Mouse (Mus musculus) heart, adult 2 months (tissue): ENCODE measurements around the gene Icmt. TPM values are rescaled to one million over a fixed set of nuclear protein-coding genes. Genes with fewer than 3 reads are reported as not detected.
A peak's percentile ranks its signal among the peaks of the same experiment; 100 is the strongest.

Source experiments
- DNase-seq, 2 experiments: peaks; one replicate each; pipeline ENCODE4 v3.0.0; 2021
- H3K27ac ChIP-seq: fragments of 200-600 bp; 2 replicates; pipeline ENCODE4 v1.8.1; 2022
- H3K27me3 ChIP-seq: fragments of 200-500 bp; 2 replicates; pipeline ENCODE4 v1.6.1; 2012; ENCODE audit warnings: mild to moderate bottlenecking, low read length, inconsistent platforms, mixed read lengths; ENCODE audit not compliant: control insufficient read depth, insufficient read depth
- H3K36me3 ChIP-seq: fragments of 200-500 bp; 2 replicates; pipeline ENCODE4 v1.6.1; 2012; ENCODE audit warnings: low read length, inconsistent platforms; ENCODE audit not compliant: control insufficient read depth, insufficient read depth
- H3K4me1 ChIP-seq: fragments of 200-500 bp; 2 replicates; pipeline ENCODE4 v1.6.1; 2011; ENCODE audit warnings: low read length; ENCODE audit not compliant: control insufficient read depth, insufficient read depth
- H3K4me3 ChIP-seq: fragments of 200-600 bp; 2 replicates; pipeline ENCODE4 v1.8.1; 2022
- H3K79me2 ChIP-seq: fragments of 200-500 bp; replicated peaks from 2 replicates; pipeline ENCODE4 v1.6.1; 2012; ENCODE audit warnings: mild to moderate bottlenecking, inconsistent platforms, low read length, moderate library complexity, mixed read lengths; ENCODE audit not compliant: control insufficient read depth, insufficient read depth
- H3K9ac ChIP-seq: fragments of 200-500 bp; 2 replicates; pipeline ENCODE4 v1.6.1; 2012; ENCODE audit warnings: low read depth, mild to moderate bottlenecking, control low read depth, inconsistent platforms, low read length, mixed read lengths
- CTCF ChIP-seq: fragments of 200-600 bp; IDR thresholded peaks from 2 replicates; pipeline ENCODE4 v1.8.1; 2022; ENCODE audit warnings: antibody characterized with exemption, mild to moderate bottlenecking, moderate library complexity
- EP300 ChIP-seq: fragments of 200-500 bp; IDR thresholded peaks from 2 replicates; pipeline ENCODE4 v1.6.1; 2011; ENCODE audit warnings: low read depth, low read length, control low read depth; ENCODE audit not compliant: insufficient read depth
- POLR2A ChIP-seq: fragments of 200-500 bp; IDR thresholded peaks from 2 replicates; pipeline ENCODE4 v1.6.1; 2011; ENCODE audit warnings: mild to moderate bottlenecking, low read depth, low read length, control low read depth; ENCODE audit not compliant: insufficient read depth
- WGBS: fragments of 180-500 bp; shearing (Covaris S2); methylation state at CpG from one replicate; pipeline ENCODE4 v1.1.7; 2018; 5-methylcytosine and 5-hydroxymethylcytosine counted together
- intact Hi-C: fragments of 180-260 bp; cut with DNase I; formaldehyde crosslinking; loops from one replicate; pipeline ENCODE4 v1.15.1; 2025
- polyA plus RNA-seq: library from polyadenylated mRNA; depleted of rRNA; stranded (reverse); fragments of >200 nt; gene quantifications from 2 replicates; pipeline ENCODE4 v1.2.3, GENCODE M21; 2012
- total RNA-seq, 2 experiments: library from RNA; stranded (reverse); gene quantifications; 2 replicates each; pipeline ENCODE4 v1.2.3; 2021

Gene Icmt
- total and polyA plus RNA-seq, 3 experiments: 17.7 to 28.2 (median 26.4) TPM

DNA sequence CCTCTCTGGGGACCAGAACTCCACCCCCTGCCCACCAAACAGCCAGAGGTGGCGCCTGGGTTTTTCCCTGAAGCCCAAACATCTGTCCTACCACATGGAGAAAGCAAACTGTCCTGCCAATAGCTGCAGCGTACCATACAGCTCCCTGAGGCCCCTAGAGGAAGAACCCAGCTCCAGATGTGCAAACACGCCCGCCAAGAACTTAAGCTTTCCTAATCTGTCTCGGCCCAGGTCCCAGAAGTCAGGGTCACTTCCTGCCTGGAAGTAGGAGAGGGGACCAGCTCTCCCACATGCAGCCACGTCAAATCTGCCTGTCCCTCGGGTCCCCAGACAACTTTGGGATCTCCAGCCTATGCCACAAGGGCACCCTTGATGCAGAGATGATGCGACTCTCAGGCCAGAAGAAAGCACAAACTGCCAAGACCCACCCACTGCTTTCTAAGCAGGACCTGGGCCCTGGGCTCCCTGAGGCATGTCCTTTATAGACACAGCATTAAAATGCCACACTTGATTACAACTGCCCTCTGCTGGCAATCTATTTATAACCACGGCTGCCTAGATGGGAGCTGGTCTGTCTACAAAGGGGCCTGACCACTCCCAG lies 24.5 kb upstream of the Icmt start:
- intact Hi-C loops: loop anchor here (2.0 kb wide), 2 partner anchors 26 to 58 kb away; no protein-coding TSS in a partner anchor
- Histone ChIP-seq H3K27me3 (no peaks in the 10 kb centered on the region), H3K4me1 (peaks cover 24% of the 10 kb centered on the region), H3K4me3 (no peak overlapping the region), H3K27ac (peak overlapping the region; percentile 68), H3K9ac (no peak overlapping the region), H3K79me2 (no peaks in the 10 kb centered on the region), H3K36me3 (no peaks in the 10 kb centered on the region)
- peak; percentile 79 to 87 for DNase-seq
- WGBS: 5% methylated on average over 9 of the region's 9 CpGs
- peak; percentile 38; the same call in 1 of the 2 replicates for TF ChIP-seq EP300
- TF ChIP-seq CTCF: peak; percentile 65
- no peak for TF ChIP-seq POLR2A

GRCm38 (mm10) chr4:152273191-152273590 lies 23.8 kb upstream of the Icmt start:
- H3K27me3 ChIP-seq: no peaks in the 10 kb centered on the region
- DNase-seq: no peak
- 49% methylated on average over 3 of the region's 3 CpGs for WGBS
- intact Hi-C loops: loop anchor here (2.0 kb wide), 2 partner anchors 26 to 58 kb away; no protein-coding TSS in a partner anchor
- TF ChIP-seq CTCF (no peak), POLR2A (no peak)
- H3K27ac ChIP-seq: peak overlapping the region; percentile 68
- no peaks in the 10 kb centered on the region for H3K79me2 ChIP-seq
- H3K36me3 ChIP-seq: no peaks in the 10 kb centered on the region
- H3K4me3 ChIP-seq: no peak overlapping the region
- H3K9ac ChIP-seq: no peak overlapping the region
- peaks cover 23% of the 10 kb centered on the region for H3K4me1 ChIP-seq

- Histone ChIP-seq H3K4me3 (peak within 1 kb of the TSS; percentile 50), H3K9ac (peak within 1 kb of the TSS; percentile 65), H3K4me1 (peaks cover 21% of the 10 kb centered on the region), H3K79me2 (no peaks in the 10 kb centered on the region), H3K36me3 (no peaks in the 10 kb centered on the region), H3K27me3 (no peaks in the 10 kb centered on the region), H3K27ac (peak within 1 kb of the TSS; percentile 78)
- intact Hi-C loops: loop anchor here (2.0 kb wide), 2 partner anchors 27 to 59 kb away; no protein-coding TSS in a partner anchor
- WGBS: 6% methylated on average over 39 of the region's 48 CpGs
- DNase-seq: peak; percentile 78 to 82
- TF ChIP-seq EP300: no peak
- TF ChIP-seq POLR2A: no peak
- TF ChIP-seq CTCF: no peak
Measured at GRCm38 (mm10) chr4:152273621-152274236, 23.3 kb upstream of the Icmt start, which contains the start of gene Gpr153. Gene Gpr153 (plus strand): TSS chr4:152274232.

DNA sequence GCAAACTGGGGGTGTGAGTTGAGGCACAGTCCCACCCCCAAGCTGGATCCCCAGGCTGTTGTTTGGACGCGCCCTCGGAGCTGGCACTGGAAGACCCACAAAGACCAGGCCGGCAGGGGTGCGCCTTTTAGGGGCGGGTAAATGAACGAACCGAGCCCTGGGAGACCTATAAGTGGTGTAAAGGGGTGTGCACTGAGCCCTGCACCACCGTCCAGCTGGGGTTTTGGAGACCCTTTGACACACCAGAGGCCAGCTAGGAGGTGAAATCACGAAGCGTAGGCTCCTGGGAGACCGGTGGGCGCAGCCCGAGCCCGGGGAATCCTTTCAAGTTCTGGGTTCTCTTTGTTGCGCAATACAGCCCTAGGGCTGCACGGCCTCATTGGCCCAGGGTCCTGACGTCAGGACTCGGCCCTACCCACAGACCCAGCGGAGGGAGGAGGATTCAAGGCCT lies 22.3 kb upstream of the Icmt start:
- peak; percentile 68 to 71 for DNase-seq
- H3K9ac ChIP-seq: peak overlapping the region; percentile 65
- peak overlapping the region; percentile 78 for H3K27ac ChIP-seq
- TF ChIP-seq POLR2A (peak; percentile 67), EP300 (no peak)
- intact Hi-C loops: no loop called here
- WGBS: 23% methylated on average over 20 of the region's 20 CpGs
- no peaks in the 10 kb centered on the region for H3K36me3 ChIP-seq
- H3K4me1 ChIP-seq: peaks cover 21% of the 10 kb centered on the region
- H3K27me3 ChIP-seq: no peaks in the 10 kb centered on the region
- peak overlapping the region; percentile 50 for H3K4me3 ChIP-seq
- H3K79me2 ChIP-seq: no peaks in the 10 kb centered on the region

- Histone ChIP-seq H3K27me3 (no peaks in the 10 kb centered on the region), H3K4me1 (peaks cover 15% of the 10 kb centered on the region), H3K36me3 (no peaks in the 10 kb centered on the region), H3K27ac (no peak overlapping the region), H3K79me2 (no peaks in the 10 kb centered on the region), H3K9ac (no peak overlapping the region), H3K4me3 (no peak overlapping the region)
- DNase-seq: no peak
- intact Hi-C loops: no loop called here
- WGBS: 60% methylated on average over 10 of the region's 10 CpGs
- TF ChIP-seq EP300 (no peak), CTCF (peak; percentile 74)
Measured at GRCm38 (mm10) chr4:152276389-152277347, 20.4 kb upstream of the Icmt start.
